Mouse (Mus musculus): ENCODE measurements around the gene Btla.

The Btla gene

GRCm38 (mm10) chr16:45223648-45224388 is at the start of gene Btla:
Gene Btla, plus strand, starts transcription at chr16:45224315.
- no peak for DNase-seq

- no peak for DNase-seq
These were observed 45.6 kb upstream of the Btla start for GRCm38 (mm10) chr16:45178552-45178951.

GRCm38 (mm10) chr16:45181824-45182223 is 42.3 kb upstream of the Btla start:
- DNase-seq: no peak

GRCm38 (mm10) chr16:45192613-45193012 is 31.5 kb upstream of the Btla start:
- peak; percentile 72 for DNase-seq

GRCm38 (mm10) chr16:45196816-45197215 is 27.3 kb upstream of the Btla start:
- peak; percentile 67 for DNase-seq

- no peak for DNase-seq
These were observed 22.7 kb upstream of the Btla start for GRCm38 (mm10) chr16:45201395-45201794.

- no peak for DNase-seq
These were observed 19.7 kb upstream of the Btla start for GRCm38 (mm10) chr16:45204438-45204837.

- DNase-seq: peak; percentile 10
These were observed 19.1 kb upstream of the Btla start for GRCm38 (mm10) chr16:45204859-45205670.

- DNase-seq: no peak
These were observed 2.1 kb upstream of the Btla start for GRCm38 (mm10) chr16:45222016-45222415.

- no peak for DNase-seq
These were observed 1.3 kb upstream of the Btla start for GRCm38 (mm10) chr16:45222771-45223170.

- no peak for DNase-seq
These were observed 405 bp downstream of the Btla start for GRCm38 (mm10) chr16:45224431-45225008.

- DNase-seq: no peak
These were observed 2.9 kb downstream of the Btla start for GRCm38 (mm10) chr16:45227002-45227401.

GRCm38 (mm10) chr16:45231296-45231695 is 7.2 kb downstream of the Btla start:
- no peak for DNase-seq

GRCm38 (mm10) chr16:45233007-45233406 is 8.9 kb downstream of the Btla start:
- DNase-seq: no peak

- DNase-seq: no peak
These were observed 18.6 kb downstream of the Btla start for GRCm38 (mm10) chr16:45242700-45243099.

GRCm38 (mm10) chr16:45244930-45245472 is 20.9 kb downstream of the Btla start:
- DNase-seq: no peak

GRCm38 (mm10) chr16:45249761-45250160 is 25.6 kb downstream of the Btla start:
- no peak for DNase-seq

GRCm38 (mm10) chr16:45250317-45250716 is 26.2 kb downstream of the Btla start:
- DNase-seq: no peak

GRCm38 (mm10) chr16:45251773-45252413 is 27.8 kb downstream of the Btla start:
- no peak for DNase-seq

- no peak for DNase-seq
These were observed 31.2 kb downstream of the Btla start for GRCm38 (mm10) chr16:45255183-45255861.

GRCm38 (mm10) chr16:45256895-45257294 is 32.8 kb downstream of the Btla start:
- no peak for DNase-seq

GRCm38 (mm10) chr16:45257567-45257966 is 33.5 kb downstream of the Btla start:
- no peak for DNase-seq
